Mouse (Mus musculus) T-helper 1 cell (primary cell): ENCODE results near the gene Plekho2.

Source experiments
- in situ Hi-C: fragments of 300-600 bp; cut with MboI, MseI; formaldehyde crosslinking; loops from one replicate; pipeline ENCODE4 v1.15.1; 2025; ENCODE audit warnings: high pct_unique_total_duplicates

The Plekho2 gene

DNA sequence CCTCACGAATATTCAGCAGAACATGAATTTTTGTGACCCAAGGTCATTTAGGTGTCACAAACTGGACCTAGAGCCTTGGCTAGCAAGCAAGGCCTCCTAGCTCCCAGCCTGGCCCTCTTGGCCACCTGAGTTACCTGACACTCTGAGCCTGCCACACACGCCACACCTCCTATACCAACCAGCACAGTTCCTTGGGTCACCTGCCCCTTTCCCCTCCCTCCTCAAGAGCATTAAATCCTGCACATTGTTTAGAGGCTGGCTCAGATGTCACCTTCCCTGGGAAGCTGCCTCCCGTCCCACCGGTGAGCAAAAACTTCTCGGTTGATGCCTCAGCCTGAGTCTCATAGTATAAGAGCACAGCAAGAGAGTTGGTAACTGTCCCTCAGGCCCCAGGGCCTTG lies 48.6 kb downstream of the Plekho2 start:
- in situ Hi-C loops = no loop called here

DNA sequence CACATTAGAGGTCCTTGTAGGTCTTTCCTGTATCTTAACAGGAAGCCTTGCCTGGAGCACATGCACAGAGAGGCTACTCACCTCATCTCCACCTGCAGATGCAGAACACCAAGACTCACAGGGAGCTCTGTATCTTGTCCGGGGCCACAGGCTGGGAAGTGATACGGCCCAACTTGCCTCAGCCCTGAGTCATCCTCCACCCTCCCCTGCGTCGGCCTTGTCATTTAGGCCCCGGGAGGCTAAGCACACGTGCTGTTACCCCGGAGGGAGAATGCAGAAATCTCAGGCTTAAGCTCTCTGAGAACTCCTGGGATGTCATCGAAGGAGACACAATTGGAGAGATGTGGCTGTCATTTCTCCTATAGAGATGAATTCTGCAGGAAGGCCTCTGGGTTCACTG lies 50.2 kb downstream of the Plekho2 start:
- in situ Hi-C loops = no loop called here

DNA sequence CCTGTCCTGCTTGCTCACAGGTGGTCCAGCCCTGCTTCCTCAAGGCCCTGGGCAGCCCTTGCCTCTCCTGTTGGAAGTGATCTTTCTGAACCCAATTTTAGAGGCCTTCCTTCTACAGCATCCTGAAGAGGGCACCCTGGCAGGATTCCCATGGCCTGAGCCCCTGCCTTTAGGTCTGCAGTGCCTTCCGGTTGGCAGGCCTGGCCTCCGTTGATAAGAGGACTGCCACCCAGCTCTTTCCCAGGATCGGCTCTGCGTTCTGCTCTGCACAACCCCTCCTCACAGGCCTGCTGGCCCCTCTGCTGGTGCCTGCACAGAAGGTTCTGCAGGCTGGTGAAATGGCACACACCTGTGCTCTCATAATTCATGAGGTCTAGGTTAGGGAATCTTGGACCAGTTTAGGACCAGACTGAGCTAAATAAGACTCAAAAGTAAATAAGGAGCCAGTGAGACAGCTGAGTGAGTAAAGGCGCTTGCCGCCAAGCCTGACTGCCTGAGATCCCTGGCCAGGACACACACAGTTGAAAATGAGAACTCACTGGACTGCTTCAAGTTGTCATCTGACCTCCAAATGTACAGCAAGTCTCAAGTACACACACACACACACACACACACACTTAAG lies 51.3 kb downstream of the Plekho2 start:
- in situ Hi-C loops = no loop called here

DNA sequence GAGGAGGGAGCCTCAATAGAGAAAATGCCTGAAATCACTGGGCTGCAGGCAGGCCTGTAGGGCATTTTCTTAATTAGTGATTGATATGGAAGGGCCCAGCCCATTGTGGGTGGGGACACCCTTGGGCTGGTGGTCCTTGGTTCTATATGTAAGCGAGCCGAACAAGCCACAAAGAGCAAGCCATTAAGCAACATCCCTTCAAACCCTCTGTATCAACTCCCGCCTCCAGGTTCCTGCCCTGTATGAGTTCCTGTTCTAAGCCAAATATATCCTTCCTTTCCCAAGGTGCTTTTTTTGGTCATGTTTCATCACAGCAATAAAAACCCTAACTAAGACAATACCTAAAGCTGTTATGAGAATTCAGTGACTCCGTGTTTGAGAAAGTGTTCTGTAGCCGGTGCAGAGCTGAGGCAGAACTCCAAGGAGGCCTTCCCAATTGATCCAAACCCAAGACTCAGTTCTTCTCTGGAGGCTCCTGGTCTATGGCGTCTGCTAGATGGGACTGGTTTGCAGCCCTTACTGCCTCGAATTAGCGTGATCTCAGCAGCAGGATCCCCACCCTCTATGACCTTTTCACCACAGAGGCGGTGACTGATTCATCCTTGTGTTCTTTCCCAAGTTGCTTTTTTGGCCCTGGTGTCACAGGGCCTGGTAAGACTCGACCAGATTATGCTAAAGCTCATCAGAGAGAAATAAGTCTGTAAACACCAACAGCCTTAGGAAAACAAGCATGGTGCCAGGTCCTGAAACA lies 54.2 kb downstream of the Plekho2 start:
- in situ Hi-C loops = no loop called here

DNA sequence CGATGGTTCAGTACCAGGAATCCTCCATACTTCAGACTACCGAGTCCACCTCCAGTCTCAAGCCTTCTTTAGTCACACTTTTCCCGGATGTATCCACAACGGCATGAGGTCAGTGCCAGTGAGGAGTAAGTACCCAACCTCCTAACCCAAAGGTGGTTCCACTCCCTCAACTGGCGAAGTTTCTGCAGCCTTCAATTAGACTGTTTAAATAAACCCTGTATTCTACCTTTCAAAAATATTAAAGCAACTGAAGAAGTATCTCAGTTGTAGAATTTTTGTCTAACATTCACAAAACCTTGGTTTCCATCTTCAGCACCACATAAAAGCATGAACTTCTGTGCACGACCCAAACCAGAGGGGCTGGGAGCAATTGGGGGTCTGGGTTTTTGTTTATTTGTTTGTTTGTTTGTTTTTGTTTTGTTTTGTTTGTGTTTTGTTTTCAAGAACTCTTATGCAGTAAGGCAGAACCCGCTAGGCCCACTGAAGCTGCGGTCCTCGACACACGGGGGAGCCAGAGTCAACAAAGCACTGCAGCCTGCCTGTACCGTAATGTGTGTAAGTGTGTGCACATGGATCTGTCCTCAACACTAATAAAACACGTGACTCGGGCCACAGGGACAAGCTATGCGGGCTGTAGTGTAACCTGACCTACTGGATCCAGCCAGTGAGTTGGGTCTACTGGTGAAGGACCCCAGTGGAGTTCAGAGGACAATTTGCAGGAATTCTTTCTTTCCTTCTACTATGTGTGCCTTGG lies 56.1 kb downstream of the Plekho2 start:
- in situ Hi-C loops = loop anchor here (5.0 kb wide), 1 partner anchor 64 kb away; the partner anchor contains the start of gene Pif1

DNA sequence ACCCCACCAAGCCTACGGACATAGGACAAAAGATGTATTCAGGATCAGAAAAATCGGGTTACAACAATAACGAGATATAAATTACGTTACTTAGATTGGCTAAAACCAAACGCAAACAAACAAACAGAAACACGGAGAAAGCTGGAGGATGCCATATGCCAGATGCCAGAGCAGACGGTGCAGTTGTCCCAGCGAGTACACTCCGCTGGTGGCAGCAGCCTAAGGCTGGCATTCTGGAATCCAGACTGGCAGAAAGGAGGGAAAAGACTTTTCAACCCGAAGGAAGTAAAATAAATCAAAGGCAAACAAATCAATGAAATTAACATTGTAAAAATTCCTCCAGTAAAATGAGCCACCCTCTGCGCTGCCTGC lies 59.3 kb downstream of the Plekho2 start:
- in situ Hi-C loops = loop anchor here (5.0 kb wide), 1 partner anchor 67 kb away; the partner anchor contains the start of gene Pif1

DNA sequence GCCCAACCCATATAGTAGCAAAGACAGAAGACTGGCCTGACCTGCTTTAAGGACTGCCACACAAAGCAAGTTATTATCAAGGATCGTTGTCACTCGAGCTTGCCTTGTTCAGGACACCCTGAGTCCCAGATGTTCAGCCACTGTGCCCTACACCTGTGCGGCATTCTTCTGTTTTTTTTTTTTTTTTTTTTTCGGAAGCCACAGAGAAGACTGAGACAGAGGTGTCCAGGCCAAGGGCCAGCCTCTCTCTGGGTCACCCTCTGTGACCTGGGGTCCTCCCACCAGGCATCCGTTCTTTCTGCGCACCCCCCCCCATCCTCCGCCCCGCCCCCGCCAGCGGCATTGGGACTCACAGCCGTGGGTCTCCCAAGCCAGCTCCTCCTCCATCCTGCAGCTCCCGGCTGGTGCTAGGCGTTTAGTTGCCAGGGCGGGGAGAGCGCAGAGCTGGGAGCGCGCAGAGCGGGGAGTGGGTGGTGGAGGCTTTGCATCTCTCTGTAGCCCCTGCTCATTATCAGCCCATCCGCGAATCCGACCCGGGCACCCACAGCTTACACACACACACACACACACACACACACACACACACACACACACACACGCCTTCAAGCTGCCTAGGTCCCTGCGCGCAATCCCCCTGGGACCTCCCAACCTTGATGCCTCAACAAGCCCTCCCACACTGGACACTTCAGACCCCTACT lies 59.9 kb downstream of the Plekho2 start, which contains the start of gene Ankdd1a:
Gene Ankdd1a (minus strand): TSS at position 387 of the 698 bp plus-strand sequence.
- in situ Hi-C loops = loop anchor here (5.0 kb wide), 1 partner anchor 67 kb away; the partner anchor contains the start of gene Pif1

DNA sequence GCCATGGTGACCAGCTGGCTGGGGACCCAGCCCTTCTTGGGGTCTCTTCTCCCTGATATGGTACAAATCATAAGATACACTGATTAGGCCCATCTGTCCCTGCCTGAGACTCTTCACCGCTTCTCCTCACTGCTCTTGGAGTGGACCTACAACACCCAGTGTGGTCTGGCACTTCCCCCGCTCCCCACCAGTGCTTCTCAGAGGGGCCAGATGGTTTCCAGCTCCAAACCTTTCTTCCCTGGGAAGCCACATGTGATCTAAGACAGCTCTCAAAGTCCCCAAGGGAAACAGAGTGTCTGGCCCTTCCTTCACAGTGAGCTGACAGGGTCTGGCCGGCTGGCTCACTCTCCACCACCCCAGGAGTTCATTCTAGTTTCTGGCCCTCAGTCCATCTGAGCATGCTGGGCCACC lies 65.0 kb downstream of the Plekho2 start:
- in situ Hi-C loops = no loop called here

DNA sequence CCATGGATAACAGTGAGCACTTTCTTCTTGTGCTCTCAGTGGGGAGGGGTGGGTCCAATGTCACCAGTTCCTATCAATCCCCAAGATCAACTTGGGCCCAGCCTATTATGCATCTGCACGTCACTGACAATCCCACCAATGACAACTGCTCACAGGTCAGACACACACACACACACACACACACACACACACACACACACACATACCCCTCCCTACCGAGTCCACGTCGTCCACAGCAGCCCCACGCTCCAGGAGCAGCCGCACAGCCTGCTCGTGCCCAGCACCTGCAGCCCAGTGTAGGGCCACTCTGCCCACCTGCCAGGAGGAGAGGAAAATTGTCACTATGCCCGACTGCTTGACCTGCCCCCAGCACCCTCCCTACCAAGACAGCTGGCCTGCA lies 65.4 kb downstream of the Plekho2 start:
- in situ Hi-C loops = no loop called here

DNA sequence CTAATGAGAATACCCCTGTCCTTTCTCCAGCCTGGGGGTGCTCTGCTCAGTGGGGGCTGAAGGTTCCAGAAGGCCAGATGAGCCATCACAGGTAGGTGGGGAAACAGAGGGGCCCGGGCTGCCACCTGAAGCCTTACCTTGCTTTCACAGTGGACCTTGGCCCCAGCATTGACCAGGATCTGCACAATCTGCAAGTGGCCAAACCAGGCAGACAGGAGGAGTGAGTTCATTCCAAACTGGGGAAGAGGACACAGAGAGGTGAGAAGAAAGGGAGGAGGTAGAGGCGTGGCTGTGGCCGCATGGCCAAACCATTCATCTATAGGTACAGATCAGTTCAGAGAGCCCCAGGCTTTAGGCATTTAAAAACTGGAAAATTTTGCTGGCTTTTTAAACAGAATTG lies 67.3 kb downstream of the Plekho2 start:
- in situ Hi-C loops = no loop called here

DNA sequence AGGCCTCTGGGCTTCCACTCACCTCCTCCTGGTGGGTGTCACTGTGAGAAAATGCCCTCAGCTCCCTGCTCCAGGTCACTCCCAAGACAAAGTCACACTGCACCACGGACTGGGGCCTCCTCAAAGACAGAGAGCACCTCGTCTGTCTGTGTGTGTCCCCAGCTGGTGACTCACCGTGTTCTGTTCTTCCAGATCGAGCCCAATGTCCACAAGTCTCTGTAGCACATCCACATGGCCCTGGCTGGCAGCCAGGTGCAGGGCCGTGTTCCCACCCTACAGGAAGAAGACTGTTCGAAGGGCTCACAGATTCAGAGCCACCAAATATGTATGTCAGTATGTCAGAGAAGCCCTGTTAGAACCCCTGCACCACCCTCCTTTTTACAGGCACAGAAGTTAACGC lies 71.4 kb downstream of the Plekho2 start:
- in situ Hi-C loops = loop anchor here (10.0 kb wide), 1 partner anchor 756 kb away; no protein-coding TSS in a partner anchor

DNA sequence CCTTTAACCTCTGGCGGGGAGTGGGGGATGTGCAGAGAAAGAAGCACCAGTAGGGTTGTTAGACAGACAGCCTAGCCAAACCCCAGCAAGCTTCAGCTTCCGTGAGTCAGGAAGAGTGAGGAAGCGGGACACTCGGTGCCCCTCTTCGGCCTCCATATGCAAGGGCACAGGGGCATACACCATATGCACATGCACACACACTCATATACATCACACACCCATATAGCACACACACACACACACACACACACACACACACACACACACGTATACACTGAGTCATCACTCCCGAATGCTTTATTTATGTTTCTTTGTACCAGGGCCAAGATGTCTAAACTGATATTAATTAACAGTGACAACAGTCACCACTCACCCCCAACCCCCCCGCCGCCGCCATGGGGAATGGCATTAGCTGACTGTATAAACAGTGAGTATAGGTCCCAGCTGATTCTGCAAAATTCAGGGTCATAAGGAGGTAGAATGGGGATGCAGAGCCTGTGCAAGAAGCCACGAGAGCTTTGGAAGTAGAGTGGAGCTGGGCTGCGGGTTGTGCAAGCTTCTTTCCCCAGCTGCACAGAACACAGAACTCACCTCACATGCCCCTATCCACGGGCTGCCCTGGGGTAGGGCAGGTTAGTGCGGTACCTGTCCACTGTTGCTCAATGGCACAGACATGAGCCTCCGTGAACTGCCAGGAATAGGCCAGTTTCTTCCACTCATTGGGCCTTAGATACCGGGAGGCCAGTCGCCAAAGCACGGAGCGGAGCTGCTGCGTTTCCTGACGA lies 76.9 kb downstream of the Plekho2 start:
- in situ Hi-C loops = loop anchor here (10.0 kb wide), 1 partner anchor 762 kb away; no protein-coding TSS in a partner anchor
